Mouse (Mus musculus): Measurements from ENCODE around the gene Vps25.

- TF ChIP-seq GATA2 (IDR thresholded peaks at IDR 0.05; ENCODE audit: borderline replicate concordance, low read depth, low read length) (no peak), CTCF (IDR thresholded peaks at IDR 0.05; ENCODE audit: low read depth, low read length) (no peak), GATA1 (IDR thresholded peaks at IDR 0.05; ENCODE audit: borderline replicate concordance, low read length) (no peak), TAL1 (conservative IDR thresholded peaks at IDR 0.05; ENCODE audit: low read depth, low read length) (no peak), POLR2AphosphoS5 (IDR thresholded peaks at IDR 0.05; ENCODE audit: insufficient replicate concordance, low read depth, low read length) (no peak)
These were observed 47.9 kb downstream of the Vps25 start for GRCm38 (mm10) chr11:101301299-101302003.
